Mouse (Mus musculus): Measurements from ENCODE around the gene Chchd6.

DNA sequence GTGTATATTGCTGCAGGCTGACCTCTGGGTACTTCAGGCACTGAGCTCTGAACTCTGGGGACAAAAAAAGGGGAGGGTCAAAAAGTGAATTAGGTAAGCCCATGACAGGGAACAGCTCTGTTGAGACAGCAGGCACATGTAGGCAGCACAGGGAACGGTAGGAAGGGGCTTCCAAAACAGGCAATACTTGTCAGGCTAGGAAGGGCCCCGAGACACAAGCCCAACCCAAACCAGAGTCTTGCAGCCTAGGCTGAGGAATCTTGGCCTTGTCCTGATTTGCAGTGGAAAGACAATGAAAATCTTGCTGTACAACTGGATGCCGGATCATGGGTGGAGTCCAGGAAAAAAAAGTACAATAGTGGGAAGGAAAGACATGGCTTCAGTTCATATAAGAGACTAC lies 135.8 kb downstream of the Chchd6 start:
- no peak for TF ChIP-seq CTCF (IDR thresholded peaks at IDR 0.05; ENCODE audit: insufficient read depth, low read length)
- no peak for TF ChIP-seq POLR2A (IDR thresholded peaks at IDR 0.05; ENCODE audit: borderline replicate concordance, extremely low read depth, low read depth, low read length)
